In the genomic region with DNA sequence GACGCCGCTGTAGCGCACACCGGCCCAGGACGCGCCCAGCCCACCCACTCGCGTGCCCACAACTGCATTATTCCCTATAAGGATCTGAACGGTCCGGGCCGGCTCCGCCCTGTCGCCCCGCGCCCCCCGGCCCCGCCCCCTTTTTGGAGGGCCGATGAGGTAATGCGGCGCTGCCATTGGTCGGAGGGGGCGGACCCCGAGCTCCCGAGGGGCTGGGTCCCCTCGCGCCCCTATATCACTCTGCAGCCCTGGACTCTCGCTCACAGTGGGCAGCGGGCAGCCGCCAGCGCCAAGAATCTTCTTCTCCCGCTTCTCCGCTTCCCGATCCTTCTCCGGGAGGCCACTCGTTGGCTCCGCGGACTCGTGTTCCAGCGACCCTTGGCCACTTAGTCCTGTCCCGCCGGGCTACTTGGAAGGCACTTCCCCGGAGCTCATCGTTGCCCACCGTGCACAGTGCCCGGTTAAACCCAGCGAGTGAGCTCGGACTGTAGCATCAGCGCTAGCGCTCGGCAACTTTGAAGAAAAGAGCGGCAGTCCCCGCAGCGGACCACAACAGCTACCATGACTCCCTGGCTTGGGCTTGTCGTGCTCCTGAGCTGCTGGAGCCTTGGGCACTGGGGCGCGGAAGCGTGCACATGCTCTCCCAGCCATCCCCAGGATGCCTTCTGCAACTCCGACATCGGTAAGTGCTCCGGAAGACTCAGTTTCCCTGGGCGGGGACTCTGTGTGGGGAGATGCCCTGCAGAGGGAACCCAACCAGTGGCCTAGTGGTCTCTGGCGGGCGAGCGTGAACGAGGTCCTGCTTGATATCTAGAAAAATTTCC, we compare ENCODE assay signal across 8 mouse cellular contexts. TPM values are rescaled to one million over a fixed set of nuclear protein-coding genes. Genes with fewer than 3 reads are reported as not detected.
DNase-seq lines count a peak whose midpoint lies in the region; ATAC-seq and TF ChIP-seq lines count a peak whose summit lies in the region.

TSS of gene Timp3 (plus strand) at position 80 of the 824 bp plus-strand sequence.

- no peak for TF ChIP-seq CTCF in brain, embryonic 14.5 days (IDR thresholded peaks at IDR 0.05; ENCODE audit: borderline replicate concordance, extremely low read depth, insufficient read depth, insufficient read length)
- TF ChIP-seq CTCF in lung, embryonic 14.5 days (IDR thresholded peaks at IDR 0.05; ENCODE audit: low read depth) = no peak

- 0 out of 2 replicates have a peak, but pooled peaks cover 8% of the 10 kb centered on the region for H3K36me3 ChIP-seq in lung, embryonic 14.5 days (ENCODE audit: insufficient read depth)

- DNase-seq in MN1 (ENCODE audit: low spot score) = peak; percentile 61
- peak; percentile 83 for DNase-seq in brain, embryonic 14.5 days (ENCODE audit: low read depth)
- peak; percentile 43 to 59 for DNase-seq in frontal cortex, postnatal 14 days (ENCODE audit: low spot score in 2 of 2)
- peak; percentile 48 to 50 for DNase-seq in layer of hippocampus, adult 8-10 months (ENCODE audit: low spot score in 2 of 2)
- peak; percentile 89 for DNase-seq in lung, embryonic 14.5 days
- DNase-seq in ovary, postnatal 36 days (ENCODE audit: low spot score) = peak; percentile 82

- peak; percentile 43; the same call in 1 of the 2 replicates for TF ChIP-seq POLR2A in brain, embryonic 14.5 days (IDR thresholded peaks at IDR 0.05; ENCODE audit: borderline replicate concordance, extremely low read depth, insufficient read depth, insufficient read length, poor library complexity, severe bottlenecking)

- H3K4me2 ChIP-seq in lung, embryonic 14.5 days = peak within 1 kb of the TSS; percentile 96

- peak within 1 kb of the TSS; percentile 79 for H3K27ac ChIP-seq in lung, embryonic 14.5 days (ENCODE audit: low read depth)

- peaks cover 17% of the 10 kb centered on the region for H3K4me1 ChIP-seq in lung, embryonic 14.5 days (ENCODE audit: insufficient read depth)

- H3K9ac ChIP-seq in lung, embryonic 14.5 days = peak within 1 kb of the TSS; percentile 79

- H3K9me3 ChIP-seq in lung, embryonic 14.5 days (ENCODE audit: low read depth, low read length) = no peaks in the 10 kb centered on the region

- H3K27me3 ChIP-seq in lung, embryonic 14.5 days (ENCODE audit: insufficient read depth, low read length) = no peaks in the 10 kb centered on the region

- WGBS in lung, embryonic 14.5 days = under 1% methylated on average over 65 of the region's 65 CpGs

- peak within 1 kb of the TSS; percentile 64 for H3K4me3 ChIP-seq in lung, embryonic 14.5 days (ENCODE audit: low read depth, low read length)

- peak; percentile 11 to 29; a peak in 3 of 4 replicates for ATAC-seq in hematopoietic stem cell, adult 5-6 weeks (replicated peaks in 1 of 2; ENCODE audit: insufficient read depth in 1 of 2, low FRiP score in 2 of 2, low TSS enrichment in 1 of 2, low read depth in 1 of 2, poor library complexity in 2 of 2, severe bottlenecking in 2 of 2)
- peak; percentile 91 for ATAC-seq in lung, embryonic 14.5 days (ENCODE audit: insufficient read depth)
- no peak for ATAC-seq in inflammation-experienced regulatory T-cells, adult 6 months

RNA-seq across cellular contexts. Expression of gene Timp3, which starts in this region (rescaled TPM):
- 13.4 and 22.8 TPM in 2 replicates for polyA plus RNA-seq in brain, embryonic 14.5 days (2012; rRNA removed)
- 1.7 and 2.4 TPM in 2 replicates for total RNA-seq in hematopoietic stem cell, adult 5-6 weeks (2017)
- 10 to 100 TPM; 65.5 to 73.4 (median 69.4) TPM for total RNA-seq in layer of hippocampus, adult 8-10 months (2022)
- 42.6 and 44.1 TPM in 2 replicates for polyA plus RNA-seq in lung, embryonic 14.5 days (2014; fragmentation: Nextera tagmentation; extraction: Ambion mirVana)
- polyA plus RNA-seq in inflammation-experienced regulatory T-cells, adult 6 months (2017; shearing (Covaris generic)) = not detected

Comparison
In these comparisons a context has a peak if more than half of its experiments do, and no peak if none do; other contexts are left out.
1. RNA of gene Timp3 (total RNA-seq): 65.5 to 73.4 TPM in layer of hippocampus, adult 8-10 months; 1.7 to 2.4 TPM in hematopoietic stem cell, adult 5-6 weeks; every median in the first group is over 10 times any median in the second.
2. RNA of gene Timp3 (polyA plus RNA-seq): 42.6 to 44.1 TPM in lung, embryonic 14.5 days and 13.4 to 22.8 TPM in brain, embryonic 14.5 days; not detected in inflammation-experienced regulatory T-cells, adult 6 months; every median in the first group is over 10 times any median in the second.
3. Peak in every context shown above with its lines, with median percentiles within 50 percentile points of each other: DNase-seq.